Mouse (Mus musculus): Measurements from ENCODE around the gene Ndufa7.
"Not testable (repeated sequence)": the region's sequence is repeated elsewhere in the genome, so short reads cannot be mapped to it uniquely, and the experiment has no call there.

The Ndufa7 gene

DNA sequence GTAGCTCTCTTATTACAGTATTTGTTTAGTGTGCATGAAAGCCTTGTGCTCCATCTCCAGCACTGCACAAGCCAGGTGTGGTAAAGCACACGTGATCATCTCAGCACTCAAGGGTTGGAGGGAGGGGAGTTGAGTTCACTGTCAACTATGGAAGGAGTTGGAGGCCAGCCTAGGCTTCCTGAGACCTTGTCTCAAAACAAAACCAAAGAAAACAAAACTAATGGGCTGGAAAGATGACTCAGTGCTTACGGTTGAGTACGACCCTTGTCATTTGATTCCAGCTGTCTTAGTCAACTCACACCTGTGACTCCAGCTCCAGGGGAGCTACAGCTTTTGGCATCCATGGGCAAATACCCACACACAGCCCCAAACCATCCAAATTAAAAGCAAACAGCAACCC is 11.9 kb upstream of the Ndufa7 start:
- DNase-seq: peak; percentile 36

DNA sequence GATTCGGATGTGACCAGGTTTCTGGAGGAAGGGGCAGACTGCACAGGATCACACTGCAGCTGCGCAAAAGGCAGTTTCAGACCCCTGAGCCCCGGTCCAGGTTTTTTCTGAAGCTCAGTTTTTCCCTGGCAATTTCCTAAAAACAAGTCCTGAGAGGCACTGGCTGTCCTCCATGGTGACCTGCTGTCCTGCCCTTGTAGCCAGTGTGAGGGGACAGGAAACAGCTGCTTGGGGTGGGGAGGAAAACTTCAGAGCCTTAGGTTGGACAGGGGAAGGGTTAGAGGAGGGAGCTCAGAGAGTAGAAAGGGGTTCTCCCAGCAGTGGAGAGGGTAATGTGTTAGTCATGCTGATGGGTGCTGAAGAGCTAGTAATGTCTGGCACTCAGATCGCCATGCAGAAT is 11.4 kb upstream of the Ndufa7 start:
- peak; percentile 67 for DNase-seq

DNA sequence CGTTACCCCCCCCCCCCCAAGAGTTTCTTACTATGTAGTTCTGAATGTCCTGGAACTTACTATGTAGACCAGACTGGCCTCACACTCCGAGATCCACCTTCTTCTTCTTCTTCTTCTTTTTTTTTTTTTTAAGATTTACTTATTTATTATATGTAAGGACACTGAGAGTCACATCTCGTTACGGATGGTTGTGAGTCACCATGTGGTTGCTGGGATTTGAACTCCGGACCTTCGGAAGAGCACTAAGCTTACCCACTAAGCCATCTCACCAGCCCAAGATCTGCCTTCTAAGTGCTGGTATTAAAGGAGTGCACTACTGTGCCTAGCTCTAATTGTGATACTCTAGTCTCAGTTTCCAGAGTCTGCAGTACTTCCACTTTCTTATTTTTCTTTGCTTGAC is 9.0 kb upstream of the Ndufa7 start:
- DNase-seq: no peak

DNA sequence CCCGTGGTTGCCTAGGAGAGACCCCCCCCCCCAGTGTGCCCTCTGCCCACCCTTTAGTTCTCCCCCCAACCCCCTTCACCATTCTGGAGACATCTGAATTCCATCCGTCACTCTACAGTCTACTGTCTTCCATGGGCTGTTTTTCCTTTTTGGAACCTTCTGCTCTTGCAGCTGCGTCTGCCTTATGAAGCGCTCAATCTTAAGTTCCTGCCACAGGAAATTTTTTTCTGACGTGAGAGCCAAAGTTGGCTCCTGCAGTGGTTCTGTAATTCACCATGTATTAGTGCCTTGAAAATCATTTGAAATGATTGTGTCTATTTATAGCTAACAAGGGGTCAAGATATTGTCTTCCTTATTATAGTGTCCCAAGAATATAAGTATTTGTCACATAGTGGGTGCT is 7.8 kb upstream of the Ndufa7 start:
- DNase-seq: no peak

DNA sequence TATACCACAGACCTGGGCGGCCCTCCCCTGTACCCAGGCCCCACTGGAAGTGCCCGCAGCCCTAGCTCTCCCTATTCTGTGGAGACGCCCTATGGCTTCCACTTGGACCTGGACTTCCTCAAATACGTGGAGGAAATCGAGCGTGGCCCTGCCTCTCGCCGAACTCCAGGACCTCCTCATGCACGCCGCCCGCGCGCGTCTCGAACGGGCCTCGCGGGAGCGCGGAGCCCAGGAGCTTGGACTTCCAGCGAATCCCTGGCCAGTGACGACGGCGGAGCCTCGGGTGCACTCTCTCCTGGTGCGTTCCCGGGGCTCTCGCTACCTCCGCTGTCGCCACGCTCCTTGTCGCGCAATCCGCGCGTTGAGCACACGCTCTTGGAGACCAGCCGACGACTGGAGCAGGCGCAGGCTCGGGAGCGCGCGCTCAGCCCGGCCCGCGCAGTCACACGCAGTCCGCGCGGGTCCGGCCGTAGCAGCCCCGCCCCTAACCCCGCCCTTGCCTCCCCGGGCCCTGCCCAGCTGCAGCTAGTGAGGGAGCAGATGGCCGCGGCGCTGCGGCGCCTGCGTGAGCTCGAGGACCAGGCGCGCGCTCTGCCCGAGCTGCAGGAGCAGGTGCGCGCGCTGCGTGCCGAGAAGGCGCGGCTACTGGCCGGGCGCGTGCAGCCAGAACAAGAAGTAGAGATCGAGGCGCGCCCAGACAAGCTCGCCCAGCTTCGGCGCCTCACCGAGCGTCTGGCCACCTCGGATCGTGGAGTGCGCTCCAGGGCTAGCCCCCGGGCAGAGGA is 7.0 kb upstream of the Ndufa7 start:
- DNase-seq: peak; percentile 95

DNA sequence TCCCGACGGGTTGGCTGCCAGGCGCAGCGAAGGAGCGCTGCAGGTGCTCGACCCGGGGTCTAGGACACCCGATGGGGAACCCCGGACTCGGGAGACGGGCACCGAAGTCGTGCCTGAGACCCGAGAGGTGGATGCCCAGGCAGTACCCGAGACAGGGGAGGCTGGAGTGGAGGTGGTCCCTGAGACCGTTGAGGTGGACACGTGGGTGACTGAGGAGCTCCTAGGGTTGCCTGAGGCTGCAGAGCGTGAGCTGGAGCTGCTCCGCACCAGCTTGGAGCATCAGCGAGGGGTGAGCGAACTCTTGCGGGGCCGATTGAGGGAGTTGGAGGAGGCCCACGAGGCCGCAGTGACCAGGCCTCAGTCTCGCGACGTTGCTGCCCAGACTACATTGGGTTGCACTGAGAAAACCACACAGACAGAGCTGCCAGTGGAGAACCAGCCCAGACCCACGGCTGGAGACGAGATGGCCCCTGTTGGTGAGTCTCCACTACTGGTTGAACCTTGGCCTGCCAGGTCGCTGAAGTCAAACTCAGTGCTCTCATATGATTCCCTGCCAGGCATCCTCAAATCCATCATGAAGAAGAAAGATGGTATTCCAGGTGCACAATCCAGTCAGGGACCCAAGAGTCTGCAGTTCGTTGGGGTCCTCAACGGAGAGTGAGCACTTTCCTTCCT is 6.3 kb upstream of the Ndufa7 start:
- no peak for DNase-seq

DNA sequence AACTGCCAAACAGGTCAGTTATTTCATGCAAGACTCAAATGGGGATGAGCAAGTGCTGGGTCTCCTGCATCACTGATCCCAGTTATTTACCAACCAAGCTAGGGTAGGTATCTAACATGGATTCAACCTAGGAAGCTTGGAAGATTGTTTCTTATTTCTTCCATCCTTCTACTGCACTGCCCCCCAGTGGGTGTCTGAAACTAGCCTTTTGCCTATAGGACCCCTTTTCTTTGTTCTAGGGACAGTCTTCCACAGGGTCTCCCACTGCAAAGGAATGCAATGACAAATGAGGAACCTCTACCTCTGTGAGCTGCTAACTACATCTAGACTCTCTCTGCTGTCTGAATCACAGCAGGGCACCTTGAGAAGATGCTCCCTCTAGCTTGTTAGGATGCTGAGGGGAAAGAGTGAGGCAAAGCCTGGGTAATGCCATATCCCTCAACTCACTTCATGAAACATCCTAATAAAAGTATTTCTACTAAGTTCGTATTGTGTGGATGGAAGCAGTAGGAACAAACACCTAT is 1.9 kb upstream of the Ndufa7 start:
- DNase-seq: no peak

DNA sequence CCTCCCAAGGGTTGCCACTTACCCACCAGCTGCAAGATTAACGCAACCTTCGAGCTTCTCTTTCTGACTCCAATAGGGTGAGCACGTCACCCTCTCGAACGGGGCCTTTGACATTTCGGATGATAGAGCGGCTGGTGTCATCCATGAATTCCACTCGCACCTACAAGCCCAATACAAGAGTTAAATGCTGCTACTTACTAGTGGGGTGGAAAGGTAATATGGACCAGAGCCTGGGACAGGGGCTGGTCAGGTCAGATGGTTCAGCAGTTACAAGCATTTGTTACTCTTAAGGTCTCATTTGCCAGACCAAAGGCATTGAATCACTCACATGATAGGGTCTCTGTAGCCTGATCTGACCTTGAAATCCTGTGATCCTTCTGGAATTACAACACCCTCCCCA is 1.2 kb upstream of the Ndufa7 start:
- not testable (repeated sequence) for DNase-seq

DNA sequence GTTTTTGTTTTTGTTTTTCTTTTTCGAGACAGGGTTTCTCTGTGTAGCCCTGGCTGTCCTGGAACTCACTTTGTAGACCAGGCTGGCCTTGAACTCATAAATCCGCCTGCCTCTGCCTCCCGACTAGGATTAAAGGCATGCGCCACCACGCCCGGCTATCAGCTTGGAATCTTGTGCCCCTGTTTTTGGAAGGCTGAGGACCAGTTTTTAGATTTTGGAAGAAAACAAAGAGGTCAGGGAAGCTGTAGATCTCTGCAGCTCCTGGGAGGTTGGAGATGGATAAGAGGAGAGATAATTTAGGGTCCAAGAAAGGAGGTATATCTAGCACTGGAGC is 592 bp downstream of the Ndufa7 start:
- DNase-seq: not testable (repeated sequence)

DNA sequence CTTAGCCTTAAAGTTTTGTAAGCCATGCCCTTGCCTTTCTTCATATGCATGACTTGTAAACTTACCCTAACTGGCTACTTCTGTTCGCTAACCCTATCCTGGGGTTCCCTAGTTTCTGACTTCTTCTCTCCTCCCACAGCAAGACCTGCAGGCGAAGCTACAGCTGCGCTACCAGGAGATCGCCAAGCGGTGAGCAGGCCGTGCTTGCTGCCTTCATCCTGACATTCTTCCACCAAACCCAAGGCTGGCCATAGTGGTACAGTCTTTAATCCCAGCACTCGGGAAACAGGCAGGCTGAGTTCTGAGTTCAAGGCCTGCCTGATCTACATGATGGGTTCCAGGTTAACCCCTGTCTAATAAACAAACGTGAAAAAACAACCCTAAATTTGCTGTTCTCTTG is 1.1 kb downstream of the Ndufa7 start:
- DNase-seq: no peak

DNA sequence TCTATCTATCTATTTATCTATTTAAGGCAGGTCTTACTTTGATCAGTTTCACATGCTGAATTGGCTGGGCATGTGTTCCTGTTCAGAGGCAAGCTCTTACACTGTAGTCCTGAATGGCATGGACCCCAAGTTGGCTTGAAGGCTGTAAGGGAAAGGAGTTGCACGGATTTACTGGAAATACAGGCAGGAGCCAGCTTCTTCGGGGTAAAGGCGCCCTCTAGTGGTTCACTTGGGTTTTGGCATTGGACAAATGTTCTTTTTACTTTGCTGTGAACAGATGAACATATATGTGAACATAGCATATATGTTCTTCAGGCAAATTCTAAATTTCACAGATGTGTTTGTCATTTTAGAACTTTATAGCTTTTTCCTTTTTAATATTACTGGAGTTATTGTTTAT is 2.5 kb downstream of the Ndufa7 start:
- peak; percentile 84 for DNase-seq

DNA sequence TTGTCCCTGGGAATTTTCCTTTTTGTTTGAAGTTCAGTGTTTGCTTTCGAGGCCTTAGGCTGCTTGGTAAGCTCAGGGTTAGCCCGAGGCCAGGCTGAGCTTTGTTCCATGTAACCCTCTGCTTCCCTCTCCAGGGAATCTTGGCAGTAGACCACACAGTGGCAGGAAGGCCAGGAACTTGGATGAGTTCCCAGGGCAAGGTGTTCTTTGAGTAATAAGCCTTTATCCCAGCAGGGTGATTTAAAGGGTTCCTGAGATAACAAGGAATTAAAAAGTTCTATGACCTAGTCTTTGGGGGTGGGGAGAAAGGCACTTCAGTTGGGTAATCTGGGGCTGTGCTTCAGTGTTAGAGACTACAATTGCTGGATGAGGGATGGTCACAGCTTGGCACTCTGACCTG is 4.5 kb downstream of the Ndufa7 start:
- peak; percentile 82 for DNase-seq

DNA sequence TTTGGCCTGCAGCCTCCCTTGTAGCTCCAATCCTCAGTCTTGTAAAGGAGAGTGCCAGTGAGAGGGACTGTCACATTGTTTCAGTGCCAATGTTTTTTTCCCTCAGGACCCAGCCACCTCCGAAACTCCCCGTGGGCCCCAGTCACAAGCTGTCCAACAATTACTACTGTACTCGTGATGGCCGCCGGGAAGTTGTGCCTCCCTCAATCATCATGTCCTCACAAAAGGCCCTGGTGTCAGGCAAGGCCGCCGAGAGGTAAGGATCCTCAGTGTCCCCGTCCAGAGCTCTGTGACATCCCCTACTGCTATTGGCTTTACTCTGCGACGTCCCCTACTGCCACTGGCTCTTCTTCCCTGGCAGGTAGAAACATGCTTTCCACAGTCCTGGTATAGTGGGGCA is 5.2 kb downstream of the Ndufa7 start:
- DNase-seq: no peak

DNA sequence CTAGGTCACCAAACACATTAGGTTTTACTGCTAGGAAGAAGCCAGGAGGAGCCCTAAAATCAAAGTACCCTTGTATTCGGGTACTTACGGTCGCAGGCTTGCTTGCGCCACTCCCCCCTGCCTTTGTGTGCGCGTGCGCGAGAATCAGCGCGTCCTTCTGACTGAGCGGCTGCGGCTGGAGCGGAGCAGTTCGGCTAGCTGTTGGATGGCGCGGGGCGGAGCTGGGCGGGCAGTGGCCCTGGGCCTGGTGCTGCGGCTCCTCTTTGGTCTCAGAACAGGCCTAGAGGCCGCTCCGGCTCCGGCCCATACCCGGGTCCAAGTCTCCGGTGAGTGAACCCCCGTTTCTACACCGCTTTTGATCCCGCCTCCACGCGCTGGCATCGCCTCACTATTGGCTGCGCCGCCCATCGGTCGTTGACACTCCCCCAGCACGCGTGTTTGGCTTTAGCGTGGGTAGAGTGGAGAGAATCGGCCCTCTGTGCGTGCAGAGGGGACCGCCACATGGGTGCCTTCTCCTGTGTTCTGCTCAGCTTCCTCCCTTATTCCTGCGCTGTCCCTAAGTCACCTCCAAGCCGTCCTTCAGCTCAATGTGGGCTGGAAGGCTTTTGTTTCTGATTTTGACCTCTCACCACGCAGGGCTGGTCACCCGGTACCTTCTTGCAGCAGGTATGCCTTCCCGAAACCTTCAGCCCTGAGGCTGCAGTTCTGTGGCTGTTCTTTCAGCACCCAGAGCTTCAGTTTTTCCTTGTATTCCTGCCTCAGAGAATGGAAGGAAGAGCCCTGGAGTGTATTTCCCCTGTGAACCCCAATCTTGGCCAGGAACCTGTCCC is 18.8 kb downstream of the Ndufa7 start, which contains the start of gene Cd320:
Gene Cd320 (plus strand): TSS at position 126 of the 830 bp plus-strand sequence.
- DNase-seq: peak; percentile 94

DNA sequence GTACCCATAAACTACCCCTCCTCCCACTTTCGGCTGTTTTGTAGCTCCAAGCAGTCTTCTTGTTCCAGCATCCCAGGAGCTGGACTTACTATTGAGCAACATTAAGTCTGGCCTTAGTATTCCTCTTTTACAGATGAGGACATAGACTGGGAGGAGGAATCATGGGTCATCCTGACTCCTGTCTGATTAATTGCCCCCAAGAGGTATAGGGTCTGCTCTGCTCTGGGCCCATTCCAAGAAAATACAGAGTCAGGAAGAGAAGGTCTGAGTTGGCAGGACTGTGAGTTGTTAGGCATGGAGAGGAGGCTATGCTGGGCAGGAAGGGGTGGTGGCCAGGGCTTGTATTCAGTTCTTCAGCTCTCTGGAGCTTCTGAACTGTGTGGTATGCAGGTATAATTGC is 19.8 kb downstream of the Ndufa7 start:
- no peak for DNase-seq

DNA sequence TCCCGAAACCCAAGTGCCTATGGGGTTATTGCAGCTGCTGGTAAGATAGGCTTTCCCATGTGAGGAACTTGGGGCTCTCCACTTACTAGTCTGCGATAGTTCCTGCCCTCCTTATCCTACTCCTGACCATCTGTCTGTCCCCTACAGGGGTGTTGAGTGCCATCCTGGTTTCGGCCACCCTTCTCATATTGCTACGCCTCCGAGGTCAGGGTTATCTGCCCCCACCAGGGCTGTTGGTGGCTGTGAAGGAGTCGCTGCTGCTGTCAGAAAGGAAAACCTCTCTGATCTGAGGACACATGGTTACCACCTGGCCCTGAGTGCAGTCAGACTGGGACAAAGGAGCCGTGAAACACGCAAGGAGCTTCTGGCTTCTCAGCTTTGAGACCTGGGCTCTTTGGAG is 23.8 kb downstream of the Ndufa7 start:
- no peak for DNase-seq

DNA sequence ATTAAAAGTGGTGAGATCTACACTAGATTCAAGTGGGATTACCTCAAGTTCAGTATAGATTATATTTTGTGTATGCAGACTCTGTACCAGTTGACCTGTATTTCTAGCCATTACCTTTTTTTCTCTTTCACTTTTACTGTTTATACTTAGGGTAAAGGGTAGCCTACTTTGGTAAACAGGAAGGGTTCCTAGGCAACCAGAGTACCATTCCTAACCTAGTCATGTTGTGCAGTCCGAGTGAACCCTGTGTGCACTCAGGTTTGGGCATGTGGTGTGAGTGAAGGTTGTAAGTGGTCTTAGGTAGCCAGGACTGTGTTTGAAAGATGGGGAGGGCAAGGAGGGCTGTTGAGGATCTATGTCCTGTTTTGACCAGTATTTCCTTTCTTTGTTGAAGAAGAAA is 27.0 kb downstream of the Ndufa7 start:
- no peak for DNase-seq

DNA sequence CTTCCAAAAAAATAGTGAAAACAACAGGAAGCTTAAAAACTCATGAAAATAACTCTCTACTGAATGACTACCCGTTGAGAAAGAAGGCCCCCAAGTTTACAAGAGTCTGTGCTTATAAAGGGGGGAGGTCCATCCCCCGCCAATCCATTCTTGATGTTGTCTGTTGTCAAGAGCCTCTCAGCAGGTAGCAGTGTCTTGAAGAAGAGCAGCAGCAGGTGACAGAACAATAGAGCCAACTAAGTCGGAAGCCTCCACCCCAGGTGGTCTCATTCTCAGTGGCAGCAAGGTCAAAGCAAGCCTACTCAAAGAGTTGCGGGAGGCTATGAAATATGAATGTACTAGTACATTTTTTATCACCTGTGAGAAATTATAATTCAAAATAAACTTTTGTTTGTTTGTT is 33.4 kb downstream of the Ndufa7 start:
- no peak for DNase-seq

DNA sequence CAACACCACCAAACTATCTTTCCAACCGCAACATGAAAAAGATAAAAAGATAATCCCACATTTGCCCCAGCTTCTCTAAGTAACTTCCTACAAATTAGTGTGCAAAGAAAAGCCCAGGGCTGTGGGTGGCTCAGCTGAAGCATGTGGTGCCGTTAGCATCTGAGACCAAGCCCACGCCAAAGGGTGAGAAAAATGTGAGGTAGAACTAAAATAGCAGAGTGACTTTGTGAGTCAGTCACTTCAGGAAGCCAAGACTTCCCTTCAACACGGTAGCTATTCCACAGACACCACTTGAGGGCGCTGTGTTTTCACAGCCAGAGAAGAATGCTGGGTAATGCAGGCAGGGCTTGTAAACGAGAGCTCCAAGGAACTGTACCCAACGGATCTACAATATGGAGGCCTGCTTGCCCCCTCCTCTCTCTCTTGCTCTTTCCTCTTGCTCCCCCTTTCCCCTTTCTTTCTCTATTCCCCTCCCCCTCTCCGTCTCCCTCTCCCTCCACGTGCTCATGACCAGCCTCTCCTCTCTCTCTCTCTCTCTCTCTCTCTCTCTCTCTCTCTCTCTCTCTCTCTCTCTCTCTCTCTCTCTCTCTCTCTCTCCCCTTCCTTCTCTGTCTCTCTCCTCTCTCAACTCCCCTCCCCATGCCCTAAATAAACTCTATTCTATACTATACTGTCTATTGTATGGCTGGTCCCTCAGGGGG is 41.1 kb downstream of the Ndufa7 start:
- DNase-seq: peak; percentile 61

DNA sequence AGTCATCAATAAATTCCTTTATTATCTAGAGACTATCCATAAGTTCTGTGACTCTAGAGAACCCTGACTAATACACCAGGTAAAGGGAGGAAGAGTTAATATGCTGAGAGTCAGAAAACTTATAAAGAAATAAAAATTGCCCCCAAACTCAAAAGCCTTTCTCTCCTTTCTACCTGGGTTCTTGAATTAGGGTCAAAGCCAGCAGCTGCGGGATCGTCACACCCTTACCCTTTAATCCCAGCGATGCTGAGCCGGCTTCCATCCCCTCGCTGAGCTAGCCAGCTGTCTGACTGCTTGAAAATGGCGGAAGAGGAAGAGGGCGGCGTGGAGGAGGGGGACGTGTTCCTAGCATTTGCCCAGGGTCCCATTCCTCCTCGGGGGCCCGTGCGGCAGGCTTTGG is 49.2 kb downstream of the Ndufa7 start, which contains the start of gene Gm7029:
Gene Gm7029 (plus strand): TSS at position 301 of the 400 bp plus-strand sequence.
- not testable (repeated sequence) for DNase-seq

DNA sequence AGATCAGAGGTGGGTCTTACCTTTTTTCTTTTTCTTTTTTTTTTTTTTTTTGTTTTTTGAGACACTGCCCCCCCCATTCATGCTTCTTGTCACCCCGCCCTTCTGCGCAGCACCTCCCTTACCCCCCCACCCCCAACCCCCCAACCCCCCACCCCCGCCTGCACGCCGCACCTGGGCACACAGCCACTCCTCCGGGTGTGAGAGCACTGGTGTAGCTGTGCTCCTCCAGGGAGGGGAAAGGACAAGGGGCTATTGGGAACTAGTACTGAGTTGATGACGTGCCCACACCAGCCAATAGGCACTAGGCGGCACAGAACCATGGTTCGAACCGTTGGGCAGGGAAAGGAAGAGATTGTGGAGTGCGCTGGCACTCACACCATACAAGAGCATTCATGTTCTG is 50.0 kb downstream of the Ndufa7 start:
- DNase-seq: no peak

DNA sequence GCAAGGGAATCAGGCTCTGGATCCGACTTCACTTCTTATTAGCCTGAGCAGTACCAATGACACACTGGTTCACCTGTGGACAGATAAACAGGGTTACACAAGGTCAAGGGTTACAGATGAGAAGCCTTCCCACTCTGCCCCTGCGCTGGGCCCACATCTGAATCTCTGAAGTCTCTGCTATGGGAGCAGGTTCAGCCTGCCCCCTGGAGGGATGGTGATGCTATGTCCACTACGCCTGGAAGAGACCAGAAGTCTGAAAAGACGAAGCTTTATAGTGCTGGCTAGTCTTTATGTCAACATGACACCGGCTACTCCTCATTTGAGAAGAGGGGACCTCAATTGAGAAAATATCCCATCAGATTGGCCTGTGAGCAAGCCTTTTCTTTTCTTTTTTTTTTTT is 51.4 kb downstream of the Ndufa7 start:
- DNase-seq: peak; percentile 47

DNA sequence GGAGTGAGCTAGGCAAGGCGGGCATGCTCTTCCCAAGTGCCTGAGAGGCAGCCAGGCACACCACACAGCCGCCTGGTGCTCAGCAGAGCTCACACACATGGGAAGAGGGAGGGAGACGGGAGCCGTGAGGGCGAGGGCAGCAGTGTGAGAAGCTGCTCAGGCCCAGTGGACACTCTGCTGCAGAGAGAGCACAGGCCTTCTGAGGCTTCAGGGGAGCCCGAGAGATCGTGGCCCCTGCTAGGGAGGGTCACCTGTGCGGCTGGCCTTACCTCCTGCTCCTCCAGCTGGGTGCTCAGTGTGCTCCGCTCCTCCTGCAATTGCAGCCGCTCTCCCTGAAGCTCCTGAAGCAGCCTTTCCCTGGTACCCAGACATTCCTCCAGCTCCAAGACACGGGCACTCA is 59.9 kb downstream of the Ndufa7 start:
- not testable (repeated sequence) for DNase-seq

All from kidney, postnatal 10 days (tissue).